Mouse (Mus musculus): ENCODE measurements at regions not wholly inside any gene's neighbourhood (a gene's known extent, or its start where the extent isn't known, plus 50 kb on each side); places are given as distances from the start of the nearest gene placed in this dataset.
"Not testable (repeated sequence)": the region's sequence is repeated elsewhere in the genome, so short reads cannot be mapped to it uniquely, and the experiment has no call there.

GRCm38 (mm10) chr1:73641456-73641855 is 482.8 kb downstream of the Tns1 start:
- DNase-seq: no peak

DNA sequence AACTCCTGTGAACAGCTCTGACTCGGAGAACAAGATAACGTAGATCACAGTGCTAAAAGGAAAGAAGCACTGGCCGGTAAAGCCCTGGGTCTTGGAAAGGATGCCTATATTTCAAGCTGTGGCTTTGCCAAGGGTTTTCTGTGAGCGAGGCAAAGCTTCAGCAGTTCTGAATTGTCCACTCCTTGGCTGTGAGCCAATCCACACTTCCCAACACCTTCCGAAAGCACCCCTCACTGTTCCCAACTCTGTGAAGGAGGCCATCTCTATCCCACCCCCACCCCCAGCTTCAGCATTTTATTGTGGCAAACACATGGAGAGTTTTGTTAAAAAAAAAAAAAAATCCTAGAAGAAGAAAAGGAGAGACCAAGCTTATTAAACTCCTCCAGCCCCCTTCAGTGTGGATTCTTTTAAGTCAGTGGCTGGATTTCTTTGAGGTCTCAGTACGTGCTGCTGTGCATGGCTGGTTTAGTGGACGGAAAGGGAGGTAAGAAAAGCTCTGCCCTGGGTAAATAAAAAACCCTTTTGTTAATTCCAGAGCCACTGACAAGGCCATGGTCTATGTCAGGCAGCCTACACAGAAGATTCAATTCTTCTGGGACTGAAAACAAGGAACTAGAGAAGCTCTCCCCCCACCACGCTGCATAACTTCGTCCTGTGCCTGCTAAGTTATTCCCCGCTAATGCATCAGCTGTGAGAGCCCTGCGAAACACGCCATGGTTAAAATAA is 483.4 kb downstream of the Tns1 start:
- peak; percentile 6 for DNase-seq

DNA sequence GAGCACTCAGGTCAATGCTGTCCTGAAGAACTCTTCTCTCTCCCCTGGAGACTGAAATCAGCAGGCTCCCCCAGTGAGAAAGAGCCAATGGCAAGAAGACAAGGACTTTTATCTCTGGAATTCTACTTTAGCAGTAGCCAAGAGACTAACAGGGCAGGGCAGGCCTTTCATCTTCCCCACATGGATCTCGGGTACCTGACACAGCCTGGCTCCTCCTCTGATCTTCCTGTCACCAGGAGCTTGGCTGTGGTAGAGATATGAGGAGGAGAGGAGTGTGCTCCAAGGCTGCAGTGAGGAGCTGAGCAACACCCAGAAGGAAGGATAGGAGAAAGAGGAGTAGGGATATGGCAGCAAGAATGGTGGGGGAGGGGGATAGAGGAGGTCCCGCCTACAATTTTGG is 488.5 kb downstream of the Tns1 start:
- no peak for DNase-seq

DNA sequence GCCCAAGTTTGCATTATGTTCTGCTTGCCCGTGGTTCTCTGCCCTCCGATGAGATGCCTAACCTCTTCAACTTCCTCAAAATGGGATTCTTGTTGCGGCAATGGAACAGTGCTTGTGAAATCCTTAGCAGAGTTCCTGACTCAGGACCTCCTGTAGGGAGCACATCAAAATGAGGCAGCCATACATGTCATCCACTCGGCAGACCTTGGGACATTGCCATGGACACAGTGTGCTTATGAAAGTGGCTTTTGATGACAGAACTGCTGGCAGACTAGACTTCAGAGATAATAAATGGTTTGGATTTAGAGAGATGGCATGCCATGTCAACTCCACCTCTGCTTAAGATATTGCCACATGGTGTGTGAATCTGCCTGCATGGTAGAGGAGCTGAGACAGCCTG is 489.4 kb downstream of the Tns1 start:
- peak; percentile 6 for DNase-seq

GRCm38 (mm10) chr1:73633071-73633470 is 491.2 kb downstream of the Tns1 start:
- DNase-seq: no peak

DNA sequence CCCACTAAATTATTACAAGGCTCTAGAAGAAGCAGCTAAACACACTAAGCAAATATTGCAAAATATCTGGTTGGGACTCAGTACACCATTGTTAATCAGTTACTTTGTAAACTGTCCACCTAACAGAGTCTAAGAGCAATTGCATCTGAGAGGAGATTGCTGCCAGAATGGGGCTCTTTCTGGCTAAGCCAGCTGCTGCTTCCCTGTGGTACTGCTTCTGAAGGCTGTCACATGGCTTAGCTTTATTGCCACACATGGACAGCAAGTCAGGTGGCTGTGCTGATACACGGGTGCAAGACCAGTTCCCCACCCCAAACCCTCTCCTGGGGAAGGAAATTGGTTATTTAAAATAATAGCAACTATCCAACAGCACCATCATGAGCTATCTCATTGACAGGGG is 493.9 kb downstream of the Tns1 start:
- no peak for DNase-seq

- no peak for DNase-seq
Observed at GRCm38 (mm10) chr1:73625365-73625764, 498.9 kb downstream of the Tns1 start.

- not testable (repeated sequence) for DNase-seq
Observed at GRCm38 (mm10) chr1:73621121-73621520, 503.1 kb downstream of the Tns1 start.

GRCm38 (mm10) chr1:73618551-73619170 is 505.6 kb downstream of the Tns1 start:
- DNase-seq: peak; percentile 64

GRCm38 (mm10) chr1:73593653-73594385 is 530.4 kb downstream of the Tns1 start:
- DNase-seq: no peak

GRCm38 (mm10) chr1:73591342-73592099 is 532.7 kb downstream of the Tns1 start:
- DNase-seq: no peak

- DNase-seq: peak; percentile 27
Observed at GRCm38 (mm10) chr1:73579680-73580079, 544.6 kb downstream of the Tns1 start.

DNA sequence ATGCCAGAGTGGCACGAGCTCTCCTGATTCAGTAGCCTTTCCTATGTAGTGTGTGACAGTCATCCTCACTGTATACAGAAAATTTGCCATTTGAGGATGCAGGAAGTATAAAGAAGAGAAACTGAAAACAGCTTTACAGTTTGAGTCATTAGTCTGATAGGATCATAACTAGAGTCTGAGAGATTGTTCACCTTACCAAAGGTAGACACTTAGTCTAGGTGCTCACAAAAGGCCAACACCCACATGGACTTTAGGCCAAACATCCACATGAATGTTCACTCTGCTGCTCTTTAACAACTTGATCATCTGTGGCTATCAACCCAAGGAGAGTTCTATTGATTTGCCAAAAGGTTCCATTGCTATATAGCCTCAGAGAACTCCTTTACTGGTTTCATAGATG is 547.2 kb downstream of the Tns1 start:
- no peak for DNase-seq

- no peak for DNase-seq
Observed at GRCm38 (mm10) chr1:73575694-73576093, 548.6 kb downstream of the Tns1 start.

DNA sequence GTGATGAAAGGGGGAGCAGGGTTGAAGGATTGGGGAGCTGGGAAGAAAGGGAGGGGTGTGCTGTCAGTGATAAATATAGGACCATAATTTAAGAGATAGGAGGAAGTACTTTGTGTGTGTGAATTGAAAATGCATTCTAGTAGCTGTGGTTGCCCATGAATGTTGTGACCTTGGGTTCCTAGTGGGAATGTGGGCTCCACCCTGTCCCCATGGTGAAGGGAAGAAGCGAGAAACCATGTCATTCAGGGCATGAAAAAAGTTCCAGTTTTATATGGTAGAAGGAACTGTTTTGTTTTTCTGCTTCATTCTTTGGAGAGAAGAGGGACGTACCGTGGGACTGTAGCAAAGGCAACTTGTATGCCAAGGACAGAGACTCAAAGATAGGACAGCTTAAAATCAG is 553.3 kb downstream of the Tns1 start:
- DNase-seq: no peak

DNA sequence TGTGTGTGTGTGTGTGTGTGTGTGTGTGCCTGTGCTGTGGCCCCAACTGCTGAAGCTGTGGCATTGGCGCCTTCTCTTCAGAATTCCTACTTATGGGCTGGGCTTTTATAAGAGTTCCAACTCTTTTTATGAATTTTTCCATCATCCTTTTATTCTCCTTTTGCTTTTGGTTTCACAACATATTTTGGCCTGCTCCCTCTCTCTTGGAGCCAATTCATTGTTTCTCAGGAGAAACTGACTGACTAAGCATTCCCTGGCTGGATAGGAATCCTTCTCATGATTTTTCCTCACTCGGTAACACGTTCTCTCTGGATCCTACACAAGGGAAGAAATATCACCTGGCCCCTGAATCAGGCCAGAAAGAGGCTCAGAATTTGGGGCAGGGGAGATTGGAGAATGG is 551.1 kb upstream of the Tnp1 start:
- peak; percentile 45 for DNase-seq

- DNase-seq: no peak
Observed at GRCm38 (mm10) chr1:73560594-73560993, 544.9 kb upstream of the Tnp1 start.

- DNase-seq: no peak
Observed at GRCm38 (mm10) chr1:73547877-73548276, 532.2 kb upstream of the Tnp1 start.

GRCm38 (mm10) chr1:73545401-73545800 is 529.7 kb upstream of the Tnp1 start:
- peak; percentile 14 for DNase-seq

DNA sequence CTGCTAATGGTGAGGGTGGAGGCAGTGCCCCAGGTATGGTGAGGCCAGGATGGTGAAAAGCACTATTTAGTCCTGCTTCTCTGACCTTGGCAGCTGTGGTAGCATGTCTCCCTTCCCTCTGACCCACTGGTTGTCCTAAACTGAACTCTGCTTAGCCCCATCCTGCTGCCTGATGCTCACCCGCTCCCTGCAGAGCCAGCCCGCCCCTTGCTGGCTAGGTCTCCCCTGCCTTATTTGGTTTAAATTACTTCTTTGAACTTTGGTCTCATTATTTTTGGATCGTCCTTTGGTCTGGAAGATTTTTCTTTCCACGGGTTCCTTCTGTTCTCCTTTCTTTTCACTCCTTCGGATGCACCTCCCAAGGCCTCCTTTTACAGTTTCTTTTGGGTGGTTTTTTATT is 525.7 kb upstream of the Tnp1 start:
- DNase-seq: peak; percentile 47

GRCm38 (mm10) chr1:73538420-73538871 is 522.7 kb upstream of the Tnp1 start:
- peak; percentile 27 for DNase-seq

- DNase-seq: no peak
Observed at GRCm38 (mm10) chr1:73535726-73536265, 520.1 kb upstream of the Tnp1 start.

DNA sequence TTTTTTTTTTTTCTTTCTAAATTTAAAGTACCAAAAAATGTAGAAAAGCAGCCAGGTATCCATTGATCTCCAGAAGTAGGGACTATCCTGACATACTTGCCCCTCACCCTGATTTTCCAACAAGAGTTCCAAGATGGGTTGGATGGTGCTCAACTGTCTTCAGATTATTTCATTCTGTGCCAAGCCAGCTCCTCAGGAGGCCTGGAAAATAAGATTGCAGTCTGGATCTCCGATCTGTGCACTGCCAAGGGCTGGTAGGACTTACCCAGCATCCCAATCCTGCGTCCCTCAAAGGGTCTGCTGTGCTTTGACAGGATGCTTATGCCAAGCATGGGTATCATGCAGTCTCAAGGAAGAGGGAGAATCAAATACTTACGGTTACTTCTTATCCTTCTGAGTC is 517.8 kb upstream of the Tnp1 start:
- DNase-seq: no peak
